Mouse (Mus musculus): ENCODE measurements around the gene Tas2r118.

Tas2r118 gene

GRCm38 (mm10) chr6:23969960-23970359 is at the start of gene Tas2r118:
Gene Tas2r118 (minus strand): TSS chr6:23970060.
- no peak for DNase-seq (ENCODE audit: low spot score in 2 of 2)

GRCm38 (mm10) chr6:24018320-24018719 is 48.5 kb upstream of the Tas2r118 start:
- no peak for DNase-seq (ENCODE audit: low spot score in 2 of 2)

GRCm38 (mm10) chr6:23993276-23993675 is 23.4 kb upstream of the Tas2r118 start:
- no peak for DNase-seq (ENCODE audit: low spot score in 2 of 2)

- no peak for DNase-seq (ENCODE audit: low spot score in 2 of 2)
Observed at GRCm38 (mm10) chr6:23990687-23991387, 21.0 kb upstream of the Tas2r118 start.

- DNase-seq (ENCODE audit: low spot score in 2 of 2), result no peak
Observed at GRCm38 (mm10) chr6:23986293-23986692, 16.4 kb upstream of the Tas2r118 start.

GRCm38 (mm10) chr6:23966980-23967379 is 2.9 kb downstream of the Tas2r118 start:
- DNase-seq (ENCODE audit: low spot score in 2 of 2), result no peak

GRCm38 (mm10) chr6:23965925-23966324 is 3.9 kb downstream of the Tas2r118 start:
- DNase-seq (ENCODE audit: low spot score in 2 of 2), result no peak

GRCm38 (mm10) chr6:23963741-23964140 is 6.1 kb downstream of the Tas2r118 start:
- DNase-seq (ENCODE audit: low spot score in 2 of 2), result no peak

- no peak for DNase-seq (ENCODE audit: low spot score in 2 of 2)
Observed at GRCm38 (mm10) chr6:23940776-23941175, 29.1 kb downstream of the Tas2r118 start.

GRCm38 (mm10) chr6:23938575-23939488 is 31.0 kb downstream of the Tas2r118 start:
- no peak for DNase-seq (ENCODE audit: low spot score in 2 of 2)

GRCm38 (mm10) chr6:23936414-23936813 is 33.4 kb downstream of the Tas2r118 start:
- no peak for DNase-seq (ENCODE audit: low spot score in 2 of 2)

GRCm38 (mm10) chr6:23923806-23924205 is 46.1 kb downstream of the Tas2r118 start:
- no peak for DNase-seq (ENCODE audit: low spot score in 2 of 2)

Data from urinary bladder, postnatal 4 days (tissue).